Mouse (Mus musculus) B cell, adult 2 months (primary cell): ENCODE data around the gene Nfatc4.

Experiments
- DNase-seq, 2 experiments: peaks; one replicate each; pipeline ENCODE4 v3.0.0; 2022

Nfatc4 gene

DNA sequence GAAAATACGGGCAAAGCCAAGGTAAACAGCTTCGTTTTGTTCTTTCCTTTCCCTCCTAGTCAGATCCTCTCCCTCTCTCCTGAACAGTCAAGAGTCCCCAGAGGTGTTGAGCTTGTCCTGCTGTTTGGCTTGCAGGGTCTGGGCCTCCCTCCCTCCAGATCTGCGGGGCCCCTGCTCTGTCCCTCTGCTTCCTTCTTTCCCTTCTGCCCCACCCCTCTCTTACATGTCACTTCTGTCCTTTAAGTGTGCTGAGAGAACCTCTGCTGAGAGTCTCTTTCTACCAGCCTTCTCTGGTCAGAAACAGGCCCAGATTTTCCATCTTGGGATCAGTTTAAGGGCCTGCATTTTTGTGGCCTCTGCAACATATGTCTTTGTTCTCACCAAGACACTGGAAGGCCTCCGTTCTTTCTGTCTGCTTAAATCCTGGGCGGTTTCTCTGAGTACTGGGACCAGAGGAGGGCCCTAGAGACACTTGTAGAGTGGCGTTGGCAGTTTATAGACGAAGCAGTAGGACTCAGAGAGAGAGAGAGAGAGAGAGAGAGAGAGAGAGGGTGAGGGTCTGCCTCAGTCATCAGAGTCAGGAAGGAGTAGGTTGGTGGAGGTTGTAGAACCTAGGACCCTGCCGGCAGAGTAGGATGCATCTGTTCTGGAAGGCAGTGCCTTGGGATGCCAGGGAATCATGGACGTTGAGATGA lies 31.6 kb downstream of the Nfatc4 start:
- no peak for DNase-seq

DNA sequence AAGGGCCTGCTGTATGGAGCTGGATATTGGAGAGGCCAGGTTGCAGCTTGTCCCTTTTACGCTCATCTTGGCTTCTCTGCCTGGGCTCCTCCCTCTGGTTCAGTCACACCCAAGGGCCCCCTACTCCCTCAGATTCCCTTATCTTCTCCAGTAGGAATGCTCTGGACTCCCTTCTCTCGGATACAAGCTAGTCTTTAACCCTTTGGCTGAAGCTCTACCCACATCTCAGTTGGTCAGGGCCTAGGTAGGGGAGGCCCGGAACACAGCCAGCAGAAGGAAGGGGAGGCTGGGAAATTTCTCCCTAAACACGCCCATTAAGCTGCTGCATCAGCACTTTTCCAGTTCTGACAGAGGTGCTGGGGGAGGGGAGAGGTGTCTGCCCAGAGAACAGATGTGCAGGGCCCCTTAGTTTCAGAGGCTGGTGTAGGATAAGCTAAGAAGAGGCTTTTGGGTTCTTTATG lies 32.2 kb downstream of the Nfatc4 start:
- DNase-seq = no peak

DNA sequence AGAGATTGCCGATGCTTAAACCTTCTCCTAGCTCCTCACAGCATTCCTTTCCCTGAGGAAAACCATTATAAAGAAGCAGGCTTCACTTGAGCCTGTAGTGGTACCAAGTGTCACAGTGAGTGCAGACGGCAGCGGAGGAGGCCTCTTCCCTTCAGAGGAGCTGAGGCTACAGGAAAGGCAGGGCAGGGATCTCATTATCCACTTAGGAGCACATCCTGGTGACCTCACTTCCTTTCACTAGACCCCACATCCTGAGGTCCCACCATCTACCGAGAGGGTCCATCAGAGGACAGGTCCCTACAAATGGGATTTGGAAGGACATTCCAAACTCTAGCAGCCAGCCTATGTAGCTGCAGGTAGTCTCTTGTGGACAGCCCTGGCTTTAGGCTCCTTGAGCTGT lies 34.6 kb downstream of the Nfatc4 start:
- no peak for DNase-seq

DNA sequence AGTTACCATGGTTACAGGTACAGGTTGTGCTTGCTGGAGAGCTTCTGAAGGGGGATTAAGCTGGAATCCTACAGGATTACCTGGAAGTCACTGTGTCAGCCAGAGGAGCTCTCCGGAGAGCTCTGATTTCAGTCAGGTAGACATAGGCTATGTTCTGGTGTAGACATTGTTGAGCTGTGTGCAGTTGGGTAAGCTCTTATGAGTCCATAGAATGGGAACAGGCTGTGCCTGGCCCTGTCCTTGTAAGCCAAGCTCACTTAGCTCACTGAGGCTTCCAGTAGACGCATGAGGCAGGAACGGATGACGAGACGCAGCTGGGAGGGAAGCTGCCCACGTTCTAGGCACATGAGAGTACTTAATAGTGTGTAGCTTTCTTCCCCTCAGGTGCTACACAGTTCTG lies 39.2 kb downstream of the Nfatc4 start:
- no peak for DNase-seq

DNA sequence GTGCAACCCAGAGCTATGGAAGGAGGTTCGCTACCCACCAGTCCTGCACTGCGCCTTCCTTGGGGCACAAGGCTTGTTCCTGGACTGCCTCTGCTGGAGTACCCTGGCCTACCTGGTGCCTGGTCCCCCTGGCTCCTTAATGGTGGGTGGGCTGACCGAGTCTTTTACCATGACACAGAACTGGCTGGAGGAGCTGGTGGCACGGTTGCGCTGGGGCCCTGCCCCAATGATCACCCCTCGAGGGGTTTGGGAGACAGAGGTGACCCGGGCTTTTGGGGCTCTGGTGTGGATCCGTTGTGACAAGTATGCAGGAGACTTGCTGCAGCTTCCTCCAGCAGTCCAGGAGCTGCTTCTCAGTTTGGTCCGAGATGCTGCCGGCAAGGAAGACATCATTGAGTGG lies 40.0 kb downstream of the Nfatc4 start:
- no peak for DNase-seq

DNA sequence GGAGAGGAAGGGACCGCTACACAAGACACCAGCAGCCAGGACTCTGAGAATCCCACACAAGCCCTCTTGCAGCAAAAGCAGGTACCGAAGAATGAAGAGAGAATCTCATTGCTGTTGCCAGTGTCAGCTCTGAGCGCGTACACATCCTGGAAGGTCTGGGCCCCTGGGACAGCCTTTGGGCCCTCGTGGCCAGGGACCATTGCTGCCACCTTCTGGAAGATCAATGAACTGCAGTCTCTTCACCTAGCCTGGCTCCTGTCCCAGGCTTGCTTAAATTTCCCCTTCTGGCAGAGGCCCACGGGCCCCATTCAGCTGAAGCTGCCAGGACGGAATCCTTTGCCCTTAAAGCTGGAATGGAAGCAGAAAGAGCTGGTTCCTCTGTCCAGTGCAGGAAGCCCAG lies 40.8 kb downstream of the Nfatc4 start:
- peak; percentile 80 to 82 for DNase-seq

DNA sequence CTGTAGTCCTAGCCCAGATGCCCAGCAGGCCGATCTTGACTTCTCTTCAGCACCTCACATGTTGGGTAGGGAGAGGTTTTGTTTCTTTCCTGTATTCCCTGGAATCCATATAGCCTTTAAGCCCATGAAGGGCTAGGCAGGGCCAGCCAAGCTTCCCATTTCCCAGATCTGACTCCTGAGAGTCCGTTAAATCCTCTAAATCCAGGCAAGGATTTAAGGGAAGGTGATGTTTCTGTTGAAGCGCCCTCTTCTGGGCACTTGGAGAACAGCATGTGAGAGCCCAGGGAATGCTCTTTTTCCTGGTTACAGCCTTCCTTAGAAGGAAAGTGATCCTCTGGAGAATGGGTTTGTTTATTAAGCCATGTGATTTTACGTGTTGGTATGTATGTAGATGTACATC lies 44.0 kb downstream of the Nfatc4 start:
- DNase-seq = peak; percentile 48 to 51

DNA sequence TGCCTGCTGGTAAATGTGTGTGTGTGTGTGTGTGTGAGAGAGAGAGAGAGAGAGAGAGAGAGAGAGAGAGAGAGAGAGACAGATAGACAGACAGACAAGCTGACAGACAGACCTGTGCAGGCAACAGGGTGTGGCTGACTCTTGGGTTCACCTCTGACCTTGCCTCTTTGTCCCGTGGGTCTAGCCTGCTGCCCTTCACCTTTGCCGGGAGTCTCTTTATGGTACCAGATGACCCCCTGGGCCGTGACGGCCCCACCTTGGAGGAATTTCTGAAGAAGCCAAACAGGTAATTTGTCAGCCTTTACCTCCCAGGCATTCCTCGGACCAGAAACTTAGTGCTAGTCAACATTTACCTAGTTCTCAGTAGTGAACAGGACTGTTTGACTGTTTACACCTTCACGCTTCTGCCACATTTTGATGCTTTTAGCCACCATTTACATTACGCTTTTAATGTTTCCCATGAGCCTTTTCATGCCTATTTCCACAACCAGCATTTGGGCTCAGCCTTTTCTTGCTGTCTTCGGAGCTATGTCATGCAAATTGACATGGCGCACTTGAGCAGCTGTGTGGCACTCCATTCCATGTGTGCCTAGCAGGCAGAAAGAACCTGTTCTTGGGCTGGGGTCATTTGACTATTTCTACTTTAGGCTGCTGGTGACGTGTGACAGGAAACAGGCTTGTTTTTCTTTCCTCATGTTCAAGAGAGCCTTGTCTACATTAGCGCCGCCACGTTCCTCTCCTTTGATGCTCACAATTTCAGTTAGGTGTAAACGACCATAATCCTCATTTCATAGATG lies 45.5 kb downstream of the Nfatc4 start:
- no peak for DNase-seq

DNA sequence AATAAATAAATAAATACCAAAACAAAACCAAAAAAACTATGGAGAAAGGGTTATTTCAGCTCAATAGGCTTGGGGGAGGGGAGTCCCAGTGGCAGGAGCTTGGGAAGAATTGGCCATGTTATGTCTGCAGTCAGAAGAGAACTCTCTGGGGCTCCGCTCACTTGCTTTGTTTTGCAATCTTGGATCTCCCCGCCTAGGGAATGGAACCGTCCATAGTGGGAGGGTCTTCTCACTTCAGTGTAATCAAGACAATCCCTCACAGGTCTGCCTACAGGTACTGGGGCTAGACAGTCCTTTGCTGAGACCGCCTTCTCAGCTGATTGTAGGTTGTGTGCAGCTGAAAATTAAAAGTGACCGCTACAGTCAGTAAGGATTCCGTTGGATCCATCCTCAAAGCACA lies 46.6 kb downstream of the Nfatc4 start:
- no peak for DNase-seq

DNA sequence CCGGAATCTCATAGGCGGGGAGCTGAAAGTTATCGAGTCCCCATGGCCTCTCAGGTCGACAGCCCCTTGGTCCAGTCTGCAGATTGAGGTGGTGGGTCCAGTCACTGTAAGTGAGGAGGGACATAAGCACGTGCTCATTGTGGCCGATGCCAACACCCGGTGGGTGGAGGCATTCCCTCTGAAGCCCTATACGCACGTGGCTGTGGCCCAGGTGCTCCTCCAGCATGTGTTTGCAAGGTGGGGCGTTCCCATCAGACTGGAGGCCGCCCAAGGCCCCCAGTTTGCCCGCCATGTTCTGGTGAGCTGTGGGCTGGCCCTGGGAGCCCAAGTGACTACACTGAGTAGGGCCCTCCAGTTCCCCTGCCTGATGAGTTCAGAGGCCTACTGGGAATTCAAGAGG lies 49.1 kb downstream of the Nfatc4 start:
- DNase-seq = no peak

DNA sequence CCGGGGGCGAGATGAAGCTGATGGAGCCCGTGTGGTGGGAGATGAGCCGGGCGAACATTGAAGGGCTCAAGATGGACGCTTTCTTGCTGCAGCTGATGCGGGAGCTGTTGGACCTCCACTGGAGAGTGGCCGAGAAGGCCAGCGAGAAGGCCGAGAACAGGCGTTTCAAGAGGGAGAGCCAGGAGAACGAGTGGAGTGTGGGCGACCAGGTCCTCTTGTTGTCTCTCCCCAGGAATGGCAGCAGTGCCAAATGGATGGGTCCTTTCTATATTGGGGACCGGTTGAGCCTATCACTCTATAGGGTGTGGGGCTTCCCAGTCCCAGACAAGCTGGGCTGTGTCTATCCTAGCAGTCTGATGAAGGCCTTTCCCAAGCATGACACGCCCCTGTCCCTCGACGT lies 49.6 kb downstream of the Nfatc4 start:
- no peak for DNase-seq

DNA sequence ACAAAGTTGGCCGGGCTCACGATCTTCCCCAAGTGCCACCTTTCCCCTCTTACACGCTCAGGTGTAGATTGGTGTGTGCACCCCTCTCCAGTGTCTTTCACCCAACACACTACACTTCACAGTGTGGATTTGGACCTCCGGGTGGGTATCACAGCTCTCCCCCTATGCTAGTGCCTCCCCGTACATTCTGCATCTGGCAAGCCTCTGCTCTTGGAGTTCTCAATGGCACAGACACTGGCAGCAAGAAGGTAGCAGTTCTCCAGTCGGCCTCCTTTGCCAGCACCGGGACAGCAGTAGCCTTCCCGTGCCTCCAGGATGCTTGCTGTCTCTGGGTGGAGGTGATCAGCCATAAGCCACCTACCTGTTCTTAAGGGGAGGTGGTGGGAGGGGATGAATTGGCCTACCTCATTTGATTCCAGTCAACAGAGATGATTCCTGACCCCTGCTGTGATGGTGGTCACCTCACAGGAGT lies 50.3 kb downstream of the Nfatc4 start:
- no peak for DNase-seq

DNA sequence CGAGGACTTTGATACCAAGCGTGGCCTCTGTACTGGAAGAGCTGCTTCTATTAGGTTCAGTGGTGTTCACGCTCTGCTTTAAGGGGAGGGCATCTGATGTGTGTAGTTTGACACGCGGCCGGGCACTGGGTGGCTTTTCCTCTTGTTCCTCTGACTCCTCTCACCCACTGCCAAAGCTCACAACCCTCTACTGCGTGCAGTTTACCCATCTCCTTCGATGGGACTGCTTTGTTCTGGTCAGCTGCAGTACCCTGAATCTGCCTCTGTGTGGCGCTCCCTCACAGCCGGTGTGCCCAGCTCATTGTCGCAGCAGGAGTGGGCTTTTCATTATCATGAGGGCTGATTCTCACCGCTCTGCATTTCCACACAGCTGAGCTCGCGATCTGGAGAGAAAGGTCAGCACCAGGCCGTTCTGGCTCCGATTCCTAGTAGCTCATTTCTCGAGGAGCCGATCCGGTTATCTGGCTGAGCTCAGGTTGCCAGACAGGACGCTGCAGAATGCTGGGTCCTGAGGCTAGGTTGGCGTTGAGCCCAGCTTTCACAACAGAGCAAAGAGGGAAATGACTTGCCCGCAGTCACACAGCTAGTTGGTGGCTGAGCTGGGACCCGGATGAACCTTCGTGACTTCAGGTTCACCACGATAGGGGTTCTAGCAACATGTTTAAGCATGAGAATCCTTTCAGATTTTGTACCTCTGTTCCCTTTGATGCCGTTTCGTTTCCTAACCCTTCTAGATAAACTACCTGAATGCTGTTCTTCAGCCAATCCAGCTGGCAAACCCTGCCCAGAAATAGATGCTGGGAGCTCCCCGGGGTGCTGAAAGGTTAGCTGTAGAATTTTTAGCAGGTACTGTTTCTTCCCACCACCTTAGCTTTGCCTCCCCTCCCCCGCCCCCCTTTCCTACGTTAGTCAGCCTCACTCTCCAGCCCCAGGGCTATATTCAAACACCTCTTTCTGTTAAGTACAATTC lies 51.1 kb downstream of the Nfatc4 start:
- peak; percentile 84 for DNase-seq

DNA sequence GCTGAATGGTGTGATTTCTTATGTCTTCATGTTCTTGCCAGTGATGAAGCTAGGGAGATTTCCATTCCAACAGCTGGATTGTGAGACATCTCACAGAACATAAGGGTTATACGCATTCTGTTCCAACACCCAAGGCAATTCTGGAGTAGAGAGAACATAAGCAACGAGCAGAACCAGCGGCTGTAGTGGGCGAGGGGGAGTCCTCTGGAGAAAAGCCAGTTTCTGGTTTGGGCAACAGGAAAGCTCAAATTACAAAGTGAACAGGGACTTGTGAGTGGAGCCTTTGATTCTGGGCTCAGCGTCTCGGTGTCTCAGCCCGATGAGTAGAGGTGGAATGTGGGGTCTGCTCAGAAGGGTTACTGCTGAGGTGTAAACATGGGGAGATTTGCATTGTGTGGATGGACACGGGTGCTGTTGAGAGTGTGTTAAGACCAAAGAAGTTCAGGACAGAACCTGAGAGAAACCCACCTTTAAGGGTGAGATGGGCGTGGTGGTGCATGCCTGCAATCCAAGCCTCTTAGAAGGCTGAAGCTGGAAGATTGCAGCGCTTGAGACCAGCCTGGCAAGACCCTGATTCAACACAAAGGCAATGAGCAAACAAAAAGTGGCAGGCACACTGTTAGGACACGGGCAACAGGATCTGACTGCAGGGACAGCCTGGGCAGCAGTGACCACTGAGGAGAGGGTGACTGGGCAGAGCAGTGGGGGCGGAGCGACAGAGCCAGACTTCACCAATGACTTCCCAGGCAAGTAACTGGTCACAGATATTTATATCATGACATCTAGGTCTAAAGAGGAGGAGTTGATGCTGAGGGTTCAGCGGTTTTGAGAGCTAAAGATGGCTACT lies 54.7 kb downstream of the Nfatc4 start:
- DNase-seq = no peak

DNA sequence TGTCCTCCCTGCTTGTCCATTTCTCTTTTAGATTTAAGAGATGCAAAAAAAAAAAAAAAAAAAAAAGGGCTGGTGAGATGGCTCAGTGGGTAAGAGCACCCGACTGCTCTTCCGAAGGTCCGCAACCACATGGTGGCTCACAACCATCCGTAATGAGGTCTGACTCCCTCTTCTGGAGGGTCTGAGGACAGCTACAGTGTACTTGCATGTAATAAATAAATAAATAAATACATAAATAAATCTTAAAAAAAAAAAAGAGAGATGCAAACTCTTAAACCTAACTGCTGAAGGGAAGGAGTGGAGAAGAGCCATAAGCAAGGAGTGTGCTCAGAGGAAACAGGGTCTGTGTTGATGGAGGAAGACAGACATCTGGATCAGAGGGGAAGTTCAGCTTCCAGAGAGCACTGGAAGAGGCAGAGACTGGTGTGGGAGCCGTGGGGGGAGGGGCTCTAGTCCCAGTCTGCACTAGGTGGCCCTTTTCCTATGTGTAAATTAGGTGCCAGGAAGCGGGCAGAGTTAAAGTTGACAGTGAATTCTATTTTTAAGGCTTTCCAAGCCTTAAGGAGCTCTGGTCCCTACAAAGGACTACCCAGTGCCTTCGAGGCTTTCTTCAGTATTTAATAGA lies 55.5 kb downstream of the Nfatc4 start:
- DNase-seq = no peak

DNA sequence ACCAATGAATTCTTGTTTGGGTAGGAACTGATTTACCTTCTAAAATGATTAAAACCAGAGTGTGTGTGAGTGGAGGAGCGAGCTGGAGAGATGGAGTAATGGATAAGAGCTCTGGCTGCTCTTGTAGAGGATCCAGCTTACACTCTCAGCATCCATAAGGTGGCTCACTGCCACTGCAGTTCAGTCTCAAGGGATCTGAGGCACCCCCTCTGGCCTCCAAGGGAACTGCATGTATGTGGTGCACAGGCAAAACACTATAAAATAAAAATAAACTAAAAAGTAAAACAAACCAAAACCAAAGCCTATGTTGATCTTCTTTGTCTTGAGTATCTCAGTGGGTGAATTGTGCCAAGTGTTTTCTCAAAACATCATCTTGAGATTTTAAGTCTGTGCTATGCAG lies 56.7 kb downstream of the Nfatc4 start:
- DNase-seq = peak; percentile 85 to 90

DNA sequence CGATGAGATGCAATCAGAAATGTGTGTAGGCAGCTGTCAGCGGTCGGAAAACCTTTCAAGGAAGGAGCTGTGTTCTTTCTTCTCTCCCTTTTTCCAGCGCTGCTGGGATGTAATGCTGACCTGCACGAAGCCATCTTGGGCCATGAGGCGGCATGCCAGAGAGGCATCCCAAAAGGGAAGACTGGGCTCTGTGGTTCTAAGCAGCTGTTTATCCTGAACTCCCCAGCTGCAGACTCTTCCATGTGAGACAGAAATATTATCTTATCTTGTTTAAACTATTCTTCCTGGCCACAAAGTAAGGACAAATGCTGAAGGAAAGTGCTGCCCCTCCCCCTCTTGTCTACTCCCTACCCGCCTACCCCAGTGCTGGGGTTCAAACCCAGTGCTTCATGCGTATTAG lies 58.0 kb downstream of the Nfatc4 start:
- no peak for DNase-seq

DNA sequence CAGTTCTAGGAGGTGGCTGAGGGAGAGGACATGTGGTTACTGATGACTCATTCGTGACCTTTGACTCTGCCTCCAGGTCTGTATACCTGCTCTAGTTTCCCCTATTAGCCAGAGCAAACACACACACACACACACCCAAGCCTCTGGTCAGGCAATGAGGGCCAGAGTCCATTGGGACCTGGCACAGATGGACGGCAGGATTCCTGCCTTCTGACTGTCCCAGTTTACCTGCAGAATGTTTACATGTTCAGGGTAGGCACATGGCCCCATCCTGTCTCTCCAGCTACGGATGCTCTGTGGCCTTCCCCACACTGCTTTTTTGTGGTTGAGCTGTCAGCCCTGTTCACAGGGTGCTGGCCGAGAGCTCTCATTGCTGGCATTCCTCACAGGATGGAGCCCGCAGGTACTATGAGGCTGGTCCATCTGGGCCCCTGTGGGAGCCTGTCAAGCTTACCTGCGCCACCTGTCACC lies 59.3 kb downstream of the Nfatc4 start:
- DNase-seq = no peak

DNA sequence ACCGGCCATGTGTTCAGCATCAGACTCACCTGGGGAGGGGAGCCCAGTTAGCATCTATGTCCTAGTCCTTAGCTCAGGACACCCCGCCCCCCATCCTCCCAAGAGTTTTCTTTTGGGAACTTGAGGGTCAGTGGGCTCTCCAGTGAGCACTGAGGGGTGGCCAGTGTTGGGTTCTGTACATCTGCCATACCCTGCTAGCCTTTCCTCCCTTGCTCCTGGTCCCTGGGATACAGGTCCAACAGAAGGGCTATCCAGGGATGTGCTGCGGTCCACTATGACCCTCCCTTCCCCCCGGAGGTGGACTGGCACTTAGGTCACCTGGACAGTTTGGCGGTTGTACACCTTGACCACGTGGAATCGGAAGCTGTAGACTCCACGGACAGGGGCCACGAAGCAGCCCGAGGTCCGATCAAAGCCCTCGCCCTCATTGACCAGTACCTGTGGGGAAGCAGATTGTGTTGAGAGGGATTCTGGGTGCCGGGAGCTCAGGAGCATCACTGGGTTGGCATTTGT lies 60.3 kb downstream of the Nfatc4 start:
- DNase-seq = no peak
